Mouse (Mus musculus): ENCODE results near the gene Kcnip1.

Gene Kcnip1

GRCm38 (mm10) chr11:33937641-33938040 lies 55.3 kb downstream of the Kcnip1 start:
- DNase-seq: no peak

GRCm38 (mm10) chr11:33934286-33934685 lies 58.7 kb downstream of the Kcnip1 start:
- no peak for DNase-seq

- DNase-seq: peak in 1 of 2 experiments; percentile 12
Measured at GRCm38 (mm10) chr11:33932386-33933111, 60.4 kb downstream of the Kcnip1 start.

DNA sequence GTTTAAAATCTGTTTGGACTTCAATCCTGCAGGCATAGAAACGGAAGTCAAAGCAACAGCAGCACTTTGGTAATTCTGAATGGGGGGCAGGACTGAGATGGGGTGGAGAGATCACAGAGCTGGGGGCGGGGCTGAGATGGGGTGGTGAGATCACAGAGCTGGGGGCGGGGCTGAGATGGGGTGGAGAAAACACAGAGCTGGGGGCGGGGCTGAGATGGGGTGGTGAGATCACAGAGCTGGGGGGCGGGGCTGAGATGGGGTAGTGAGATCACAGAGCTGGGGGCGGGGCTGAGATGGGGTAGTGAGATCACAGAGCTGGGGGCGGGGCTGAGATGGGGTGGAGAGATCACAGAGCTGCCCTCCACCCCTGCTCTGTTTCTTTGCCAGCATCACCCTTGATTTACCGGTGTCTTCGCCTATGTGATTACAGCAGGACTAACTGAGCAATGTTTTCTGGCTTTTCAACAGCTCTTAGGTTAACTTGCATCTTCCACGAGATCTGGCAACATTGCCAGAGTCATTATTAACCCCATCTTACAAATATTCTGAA lies 61.0 kb downstream of the Kcnip1 start:
- peak in 1 of 2 experiments; percentile 31 for DNase-seq

DNA sequence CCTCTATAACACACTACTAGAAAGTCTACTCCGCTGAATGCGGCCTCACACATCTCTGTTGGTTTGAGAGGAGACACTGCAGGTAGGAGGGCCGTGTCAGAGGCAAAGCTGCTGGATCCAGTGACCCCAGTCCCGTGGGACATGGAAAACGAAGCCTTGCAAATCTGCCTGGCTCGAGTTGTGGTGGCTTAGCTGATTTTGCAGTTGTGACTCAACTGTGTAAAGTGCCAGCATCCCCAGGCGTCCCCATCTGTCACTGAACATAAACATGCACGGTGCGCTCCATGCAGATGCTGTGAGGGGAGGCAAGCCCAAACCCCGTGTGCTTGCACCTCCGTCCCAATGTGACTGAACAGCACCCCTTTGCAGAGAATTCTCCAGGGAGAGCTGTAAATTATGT lies 63.5 kb downstream of the Kcnip1 start:
- no peak for DNase-seq

DNA sequence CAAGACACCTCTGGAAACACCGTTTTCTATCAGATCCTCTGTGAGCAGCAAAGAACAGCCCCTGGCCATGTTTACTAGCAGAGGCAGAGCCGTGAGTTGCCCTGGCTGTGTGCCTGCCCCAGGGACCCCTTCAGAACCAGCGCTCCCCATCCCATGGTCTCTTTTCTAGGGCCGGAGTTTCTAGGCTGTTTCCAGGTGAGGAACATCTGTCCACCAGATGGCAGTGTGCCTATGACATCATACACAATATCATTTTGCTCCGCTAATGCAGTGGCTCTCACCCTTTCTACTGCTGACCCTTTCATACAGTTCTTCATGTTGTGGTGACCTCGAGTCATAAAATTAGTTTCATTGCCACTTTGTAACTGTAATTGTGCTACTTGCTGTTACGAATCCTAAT lies 64.3 kb downstream of the Kcnip1 start:
- peak in 1 of 2 experiments; percentile 45 for DNase-seq

DNA sequence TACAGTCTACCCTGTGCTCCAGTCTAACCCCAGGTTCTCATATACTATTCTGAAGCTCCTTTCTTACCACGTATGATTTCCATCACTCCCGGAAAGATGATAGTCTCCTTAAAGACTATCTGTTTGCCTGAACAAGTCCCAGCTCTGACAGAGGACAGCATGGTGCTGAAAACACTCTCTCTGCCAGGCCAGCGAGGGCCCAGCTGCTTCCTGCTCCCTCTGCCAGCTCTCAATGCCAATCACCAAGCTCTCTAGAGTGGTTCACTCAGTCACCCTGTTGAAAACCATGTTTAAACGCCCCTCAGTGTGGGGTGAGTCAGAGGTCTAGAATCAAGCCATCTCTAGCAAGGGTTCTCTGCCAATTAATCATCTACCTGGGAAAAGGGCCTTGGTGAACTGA lies 65.1 kb downstream of the Kcnip1 start:
- DNase-seq: no peak

GRCm38 (mm10) chr11:33927321-33927720 lies 65.6 kb downstream of the Kcnip1 start:
- DNase-seq: no peak

- peak in 1 of 2 experiments; percentile 23 for DNase-seq
Measured at GRCm38 (mm10) chr11:33926551-33926950, 66.4 kb downstream of the Kcnip1 start.

- DNase-seq: no peak
Measured at GRCm38 (mm10) chr11:33925778-33926177, 67.2 kb downstream of the Kcnip1 start.

DNA sequence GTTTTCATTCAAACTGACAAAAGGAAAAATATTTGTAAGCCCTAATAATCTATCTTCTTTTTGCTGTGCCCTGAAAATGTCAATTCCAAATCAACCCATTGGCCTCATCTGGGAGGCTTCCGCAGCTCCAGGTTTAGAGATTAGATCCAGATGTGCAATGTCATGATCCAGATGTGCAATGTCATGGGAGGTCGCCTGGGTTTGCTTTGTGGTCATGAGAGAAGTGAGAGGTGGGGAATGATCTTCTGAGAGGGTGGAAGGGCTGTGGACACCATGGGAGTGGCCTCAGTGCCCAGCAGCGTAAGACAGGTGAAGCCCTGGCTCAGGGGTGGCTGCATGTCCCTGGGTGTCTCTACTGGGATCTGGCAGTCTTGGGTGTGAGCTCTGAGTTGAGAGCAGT lies 69.9 kb downstream of the Kcnip1 start:
- DNase-seq: no peak

DNA sequence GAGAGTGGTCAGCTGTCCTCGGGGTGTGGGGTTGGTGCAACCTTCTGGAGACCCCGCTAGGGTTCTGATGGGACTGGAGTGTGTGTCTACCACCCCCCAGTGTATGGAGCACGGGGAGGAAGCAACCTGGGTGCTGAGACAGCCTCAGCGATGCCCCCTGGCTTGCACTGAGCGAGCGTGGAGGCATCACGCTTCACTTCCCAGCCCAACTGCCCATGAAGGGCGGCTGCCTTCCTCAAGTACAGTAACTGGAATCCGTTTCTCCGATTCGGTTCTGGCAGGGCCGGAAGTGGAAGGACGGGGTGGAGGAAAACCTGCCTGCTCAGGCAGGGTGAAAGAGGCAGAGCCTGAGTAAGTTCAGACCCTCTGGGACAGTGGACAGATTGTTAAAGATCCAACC lies 71.5 kb downstream of the Kcnip1 start:
- peak; percentile 5 to 16 for DNase-seq

GRCm38 (mm10) chr11:33919826-33920225 lies 73.1 kb downstream of the Kcnip1 start:
- no peak for DNase-seq

DNA sequence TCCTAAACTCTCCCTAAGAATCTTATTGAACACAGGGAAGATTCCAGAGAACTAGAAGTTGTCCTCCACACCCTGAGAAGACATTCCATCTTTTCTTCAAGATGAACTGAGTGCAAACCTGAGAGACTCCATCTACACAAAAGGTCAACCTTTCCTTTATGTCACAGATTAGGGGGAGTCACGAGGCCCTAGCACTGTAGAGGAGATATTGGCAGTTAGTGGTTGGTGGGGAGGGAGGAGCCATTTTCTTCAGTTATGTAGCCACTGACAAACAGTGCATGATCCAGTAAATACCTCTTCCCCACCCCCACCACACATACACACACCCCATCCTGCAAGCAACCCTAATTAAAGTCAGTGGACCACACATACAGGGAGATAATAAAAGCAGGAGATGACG lies 74.5 kb downstream of the Kcnip1 start:
- DNase-seq: no peak

DNA sequence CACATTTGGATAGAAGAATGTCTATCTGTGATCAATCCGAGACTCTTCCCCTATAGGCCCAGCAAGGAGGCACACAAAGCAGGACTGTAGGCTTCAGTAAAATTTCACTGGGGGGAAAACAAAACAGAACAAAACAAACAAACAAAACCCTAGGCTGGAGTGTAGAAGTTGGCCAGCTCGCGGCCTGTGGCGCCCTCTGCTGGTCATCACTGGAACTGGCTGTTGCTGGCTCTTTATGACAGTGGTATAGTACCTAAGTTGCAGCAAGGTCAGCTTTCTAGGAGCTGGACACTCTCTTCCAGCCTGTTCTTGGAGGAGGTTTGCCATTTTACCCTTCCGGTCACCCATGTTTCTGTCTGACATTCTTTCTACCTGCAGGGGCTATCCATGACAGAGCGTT lies 75.4 kb downstream of the Kcnip1 start:
- peak; percentile 14 to 63 for DNase-seq

GRCm38 (mm10) chr11:33914216-33914615 lies 78.7 kb downstream of the Kcnip1 start:
- no peak for DNase-seq

- DNase-seq: no peak
Measured at GRCm38 (mm10) chr11:33913061-33913460, 79.9 kb downstream of the Kcnip1 start.

- DNase-seq: no peak
Measured at GRCm38 (mm10) chr11:33912151-33912571, 80.8 kb downstream of the Kcnip1 start.

- DNase-seq: no peak
Measured at GRCm38 (mm10) chr11:33910982-33911381, 82.0 kb downstream of the Kcnip1 start.

DNA sequence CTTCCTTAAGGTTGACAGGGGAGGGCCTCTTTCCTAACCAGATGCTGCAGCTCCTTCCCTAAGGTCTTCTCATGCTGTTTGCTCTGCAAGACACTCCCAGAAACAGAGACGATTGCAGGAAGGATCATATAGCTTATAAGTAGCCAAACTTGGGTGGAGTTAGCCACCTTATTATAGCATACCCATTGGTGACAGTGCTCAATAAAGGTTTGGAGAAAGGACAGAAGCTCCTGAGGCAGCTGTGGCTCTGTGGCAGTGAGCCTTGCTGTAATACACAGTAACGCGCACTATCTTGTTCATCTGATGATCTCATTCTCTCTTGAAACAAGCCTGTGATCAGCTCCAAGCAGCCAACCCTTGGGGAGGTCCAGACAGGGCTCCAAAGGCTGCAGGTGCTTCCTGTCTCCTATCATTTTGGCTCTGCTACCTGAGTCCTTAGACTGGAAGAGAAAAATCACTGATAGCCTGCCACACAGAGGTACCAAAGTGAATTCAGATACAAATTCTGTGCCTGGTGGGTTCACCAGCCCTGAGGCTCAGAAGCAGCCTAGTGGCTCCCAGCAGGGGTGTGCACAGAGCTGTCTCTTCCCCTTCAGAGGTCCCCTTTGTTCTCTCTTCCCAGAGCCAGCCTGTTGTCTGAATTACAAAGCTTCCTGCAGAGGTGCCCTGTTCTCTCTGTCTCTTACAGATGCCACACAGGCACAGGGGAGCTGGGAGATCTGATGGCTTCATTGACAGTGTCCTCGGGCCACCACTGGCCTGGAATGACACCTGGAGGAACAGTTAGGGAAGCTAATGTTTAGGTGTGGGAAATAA lies 84.4 kb downstream of the Kcnip1 start:
- no peak for DNase-seq

DNA sequence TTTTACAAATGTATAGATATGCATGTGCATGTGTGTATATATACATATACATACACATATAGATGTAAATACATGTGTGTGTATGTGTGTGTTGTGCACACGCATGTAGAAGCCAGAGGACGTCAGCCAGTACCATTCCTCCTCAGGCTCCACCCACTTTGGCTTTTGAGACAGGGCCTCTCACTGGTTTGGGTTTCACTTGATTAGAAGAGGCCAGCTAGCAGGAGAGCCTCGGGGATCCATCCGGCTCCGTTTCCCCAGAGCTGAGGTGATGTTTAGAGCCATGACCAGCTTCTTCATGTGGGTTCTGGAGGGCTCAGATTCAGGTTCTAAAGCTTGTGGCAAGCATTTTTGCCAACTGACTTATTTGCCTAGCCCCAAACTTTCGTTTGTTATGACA lies 89.5 kb downstream of the Kcnip1 start:
- no peak for DNase-seq

GRCm38 (mm10) chr11:33902377-33902776 lies 90.6 kb downstream of the Kcnip1 start:
- DNase-seq: no peak

DNA sequence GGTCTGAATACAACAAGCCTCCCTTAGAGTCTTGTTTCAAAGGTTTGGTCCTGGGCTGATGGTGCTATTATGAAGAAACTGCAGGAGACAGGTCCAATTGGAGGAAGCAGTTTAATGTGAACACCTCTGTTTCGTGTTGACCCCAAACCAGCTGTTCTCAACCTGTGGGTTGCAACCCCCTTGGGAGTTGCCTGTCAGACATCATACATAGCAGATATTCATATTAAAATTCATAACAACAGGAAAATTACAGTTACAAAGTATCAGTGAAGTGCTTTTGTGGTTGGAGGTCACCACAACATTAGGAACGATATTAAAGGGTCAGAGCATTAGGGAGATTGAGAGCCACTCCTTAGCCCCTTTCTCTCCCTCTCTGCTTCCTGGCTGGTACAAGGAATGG lies 91.2 kb downstream of the Kcnip1 start:
- DNase-seq: no peak

DNA sequence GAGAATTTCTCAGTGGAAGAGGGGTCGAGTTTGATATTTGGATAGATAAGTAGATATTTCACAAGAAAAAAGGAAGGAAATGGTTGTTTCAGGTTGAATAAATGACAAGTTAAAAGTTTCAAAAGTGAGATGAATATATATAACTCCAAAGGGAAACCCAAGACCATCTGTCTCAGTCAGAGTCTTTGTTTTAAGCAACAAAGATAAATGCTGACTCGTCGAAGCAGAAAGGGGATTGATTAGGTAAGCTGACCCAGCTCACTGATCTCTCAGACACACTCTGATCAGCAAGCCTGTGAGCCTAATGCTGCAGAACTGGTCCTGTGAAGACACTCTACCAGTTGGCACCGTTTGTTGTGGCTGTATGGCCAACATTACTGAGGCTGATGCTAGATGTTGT lies 101.9 kb downstream of the Kcnip1 start:
- no peak for DNase-seq
